10 mouse cellular contexts compared by ENCODE assay signal in genomic region chr8:26438246-26438862, GRCm38 (mm10).
DNase-seq lines count a peak whose midpoint lies in the region; ATAC-seq and TF ChIP-seq lines count a peak whose summit lies in the region.
"Had no signal": no experiment of that assay in that cellular context is flagged by ENCODE, and none has a peak within 500 bp of the region (broad histone marks: within the 10 kb centered on the region; RNA-seq: fewer than 3 reads in every experiment).

No protein-coding gene starts in this region.

- WGBS in lung, postnatal 0 days = 60% methylated on average over 15 of the region's 15 CpGs
- 66% methylated on average over 15 of the region's 15 CpGs for WGBS in intestine, embryonic 14.5 days
- 40% methylated on average over 15 of the region's 15 CpGs for WGBS in neural tube, embryonic 15.5 days

- H3K9ac ChIP-seq in lung, postnatal 0 days (replicated peaks; ENCODE audit: low read depth) = no peak overlapping the region
- H3K9ac ChIP-seq in intestine, embryonic 14.5 days (ENCODE audit: low read length) = no peak overlapping the region
- H3K9ac ChIP-seq in neural tube, embryonic 15.5 days (replicated peaks) = peak overlapping the region; percentile 23; the same call in 1 of the 2 replicates
- H3K9ac ChIP-seq: heart, embryonic 12.5 days had no signal

- no peak overlapping the region for H3K27ac ChIP-seq in lung, postnatal 0 days (ENCODE audit: low read length)
- no peak overlapping the region for H3K27ac ChIP-seq in intestine, embryonic 14.5 days (ENCODE audit: low read depth)
- H3K27ac ChIP-seq in neural tube, embryonic 15.5 days (replicated peaks) = 0 out of 2 replicates have a peak overlapping the region, but pooled peaks have one; percentile 6

- TF ChIP-seq EP300 in lung, postnatal 0 days (IDR thresholded peaks at IDR 0.05) = no peak

- H3K4me3 ChIP-seq in lung, postnatal 0 days (ENCODE audit: low read depth, low read length) = no peak overlapping the region
- peak overlapping the region; percentile 17 for H3K4me3 ChIP-seq in intestine, embryonic 14.5 days (ENCODE audit: low read depth, low read length)
- peak overlapping the region; percentile 15 for H3K4me3 ChIP-seq in neural tube, embryonic 15.5 days (replicated peaks)
- H3K4me3 ChIP-seq: heart, embryonic 12.5 days had no signal

- no peaks in the 10 kb centered on the region for H3K9me3 ChIP-seq in lung, postnatal 0 days (ENCODE audit: low read length)
- no peaks in the 10 kb centered on the region for H3K9me3 ChIP-seq in intestine, embryonic 14.5 days (ENCODE audit: control insufficient read depth, low read length)
- no peaks in the 10 kb centered on the region for H3K9me3 ChIP-seq in neural tube, embryonic 15.5 days (replicated peaks)
- H3K9me3 ChIP-seq: heart, embryonic 12.5 days had no signal

- peak; percentile 32 for DNase-seq in embryo, embryonic 11 days
- no peak for DNase-seq in embryo, embryonic 9.5 days (ENCODE audit: extremely low spot score)
- no peak for DNase-seq in lung, postnatal 0 days (ENCODE audit: low spot score)
- no peak for DNase-seq in lung, postnatal 25 days (ENCODE audit: low spot score)
- no peak for DNase-seq in intestine, embryonic 14.5 days (ENCODE audit: low spot score)
- no peak for DNase-seq in left cerebral cortex, adult 11 months (ENCODE audit: low spot score)
- no peak for DNase-seq in adipocyte (ENCODE audit: low spot score)

- H3K36me3 ChIP-seq in lung, postnatal 0 days (ENCODE audit: insufficient read depth, low read length) = no peaks in the 10 kb centered on the region
- no peaks in the 10 kb centered on the region for H3K36me3 ChIP-seq in intestine, embryonic 14.5 days (ENCODE audit: control insufficient read depth, insufficient read depth, low read length)
- H3K36me3 ChIP-seq in neural tube, embryonic 15.5 days = no peaks in the 10 kb centered on the region
- H3K36me3 ChIP-seq: heart, embryonic 12.5 days had no signal

- ATAC-seq in lung, postnatal 0 days = no peak
- ATAC-seq in intestine, embryonic 14.5 days (replicated peaks; ENCODE audit: low FRiP score, low TSS enrichment, low read depth) = no peak
- ATAC-seq in neural tube, embryonic 15.5 days (ENCODE audit: low FRiP score) = 0 out of 2 replicates have a peak, but pooled peaks have one; percentile 28
- ATAC-seq: Patski had no signal

- peak overlapping the region; percentile 34 for H3K4me2 ChIP-seq in lung, postnatal 0 days (replicated peaks; ENCODE audit: low read depth, low read length)
- peak overlapping the region; percentile 45 for H3K4me2 ChIP-seq in intestine, embryonic 14.5 days (ENCODE audit: low read length)
- peak overlapping the region; percentile 54 for H3K4me2 ChIP-seq in neural tube, embryonic 15.5 days
- H3K4me2 ChIP-seq: heart, embryonic 12.5 days had no signal

- H3K27me3 ChIP-seq in lung, postnatal 0 days (replicated peaks; ENCODE audit: insufficient read depth, low read length) = no peaks in the 10 kb centered on the region
- H3K27me3 ChIP-seq in intestine, embryonic 14.5 days (replicated peaks; ENCODE audit: control insufficient read depth, insufficient read depth, low read length) = no peaks in the 10 kb centered on the region
- no peaks in the 10 kb centered on the region for H3K27me3 ChIP-seq in neural tube, embryonic 15.5 days (replicated peaks)
- H3K27me3 ChIP-seq: heart, embryonic 12.5 days had no signal

- H3K4me1 ChIP-seq in lung, postnatal 0 days (ENCODE audit: insufficient read depth, low read depth, low read length) = no peaks in the 10 kb centered on the region
- peaks cover 8% of the 10 kb centered on the region for H3K4me1 ChIP-seq in intestine, embryonic 14.5 days (replicated peaks; ENCODE audit: control insufficient read depth, insufficient read depth, low read length)
- H3K4me1 ChIP-seq in neural tube, embryonic 15.5 days = peaks cover 27% of the 10 kb centered on the region
- H3K4me1 ChIP-seq: heart, embryonic 12.5 days had no signal

- TF ChIP-seq CTCF in lung, postnatal 0 days (IDR thresholded peaks at IDR 0.05) = no peak
